Mouse (Mus musculus): ENCODE measurements around the gene Tmsb4x.

- no peak for TF ChIP-seq POLR2A (IDR thresholded peaks at IDR 0.05; ENCODE audit: borderline replicate concordance, low read depth, low read length)
- TF ChIP-seq CTCF (IDR thresholded peaks at IDR 0.05; ENCODE audit: low read depth, low read length): no peak
These were observed 2.9 kb upstream of the Tmsb4x start for GRCm38 (mm10) chrX:167211871-167212555.

All from bone marrow macrophage, adult 2 months (primary cell).